In genomic region chr5:97299631-97300030, GRCm38 (mm10) we compare ENCODE assay signal across 14 mouse cellular contexts.
"Had no signal": no experiment of that assay in that cellular context is flagged by ENCODE, and none has a peak within 500 bp of the region (broad histone marks: within the 10 kb centered on the region; RNA-seq: fewer than 3 reads in every experiment).

No protein-coding gene starts in this region.

- H3K4me1 ChIP-seq: limb, embryonic 15.5 days; liver, embryonic 12.5 days; megakaryocyte, embryonic 14.5 days had no signal

- H3K4me3 ChIP-seq: limb, embryonic 15.5 days; liver, embryonic 12.5 days; megakaryocyte, embryonic 14.5 days; midbrain, embryonic 13.5 days; myocyte had no signal

- DNase-seq: kidney, adult 2 months; kidney, postnatal 25 days; layer of hippocampus, postnatal 36 days; lung, embryonic 14.5 days; lung, postnatal 10 days; lung, postnatal 4 days; right cerebral cortex, adult 18-20 months; right cerebral cortex, postnatal 25 days; thymus, postnatal 4 days had no signal

- H3K36me3 ChIP-seq: limb, embryonic 15.5 days; liver, embryonic 12.5 days; midbrain, embryonic 13.5 days had no signal

- ATAC-seq: midbrain, embryonic 13.5 days had no signal

- H3K27ac ChIP-seq: limb, embryonic 15.5 days; liver, embryonic 12.5 days; midbrain, embryonic 13.5 days had no signal

- H3K4me2 ChIP-seq: limb, embryonic 15.5 days; liver, embryonic 12.5 days; lung, embryonic 14.5 days; midbrain, embryonic 13.5 days had no signal

- H3K9me3 ChIP-seq: limb, embryonic 15.5 days; liver, embryonic 12.5 days; megakaryocyte, embryonic 14.5 days; midbrain, embryonic 13.5 days had no signal

- H3K27me3 ChIP-seq: limb, embryonic 15.5 days; liver, embryonic 12.5 days; megakaryocyte, embryonic 14.5 days; midbrain, embryonic 13.5 days had no signal

- H3K9ac ChIP-seq: limb, embryonic 15.5 days; liver, embryonic 12.5 days; lung, embryonic 14.5 days; midbrain, embryonic 13.5 days had no signal
